Mouse (Mus musculus): ENCODE results near the gene Ryr1. TPM values are rescaled to one million over a fixed set of nuclear protein-coding genes. Genes with fewer than 3 reads are reported as not detected.
A peak's percentile ranks its signal among the peaks of the same experiment; 100 is the strongest.

The Ryr1 gene
- polyA plus RNA-seq, 1 experiment from 2014 or later = 10.2 TPM

DNA sequence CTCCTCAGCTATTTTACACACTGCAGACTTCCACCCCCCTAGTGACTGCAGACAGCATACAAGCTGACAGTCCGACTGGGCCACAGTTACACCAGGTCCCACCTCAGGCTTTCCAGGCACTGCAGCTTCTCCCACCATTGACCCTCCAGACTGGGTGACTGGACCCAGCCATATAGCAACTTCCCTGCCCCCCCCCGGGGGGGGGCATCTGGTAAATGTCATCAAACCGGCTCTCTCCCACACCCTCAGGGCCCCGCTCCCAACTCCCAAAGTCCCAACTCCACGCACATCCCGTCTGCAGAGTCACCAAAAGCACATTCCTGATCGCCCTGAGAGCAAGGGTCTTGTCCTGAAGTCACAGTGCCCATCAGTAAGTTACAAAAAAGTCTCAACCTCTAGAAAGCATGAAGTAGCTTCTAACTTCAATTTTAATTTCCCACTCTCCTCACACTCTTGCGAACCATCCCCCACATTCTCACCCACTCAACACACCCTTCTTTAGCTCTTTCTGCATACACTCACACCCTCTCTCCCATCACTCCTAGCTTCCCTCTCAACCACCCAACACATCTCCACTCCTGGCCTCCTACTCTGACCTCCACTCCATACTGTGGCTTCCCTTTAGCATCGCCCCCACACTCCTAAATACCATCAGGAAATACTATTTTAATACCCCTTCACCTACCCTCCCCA, 164.5 kb downstream of the Ryr1 start:
- 34% methylated on average over 9 of the region's 9 CpGs for whole genome bisulfite sequencing
- Histone ChIP-seq H3K27ac (no peak overlapping the region), H3K9me3 (replicated peaks) (no peaks in the 10 kb centered on the region)

DNA sequence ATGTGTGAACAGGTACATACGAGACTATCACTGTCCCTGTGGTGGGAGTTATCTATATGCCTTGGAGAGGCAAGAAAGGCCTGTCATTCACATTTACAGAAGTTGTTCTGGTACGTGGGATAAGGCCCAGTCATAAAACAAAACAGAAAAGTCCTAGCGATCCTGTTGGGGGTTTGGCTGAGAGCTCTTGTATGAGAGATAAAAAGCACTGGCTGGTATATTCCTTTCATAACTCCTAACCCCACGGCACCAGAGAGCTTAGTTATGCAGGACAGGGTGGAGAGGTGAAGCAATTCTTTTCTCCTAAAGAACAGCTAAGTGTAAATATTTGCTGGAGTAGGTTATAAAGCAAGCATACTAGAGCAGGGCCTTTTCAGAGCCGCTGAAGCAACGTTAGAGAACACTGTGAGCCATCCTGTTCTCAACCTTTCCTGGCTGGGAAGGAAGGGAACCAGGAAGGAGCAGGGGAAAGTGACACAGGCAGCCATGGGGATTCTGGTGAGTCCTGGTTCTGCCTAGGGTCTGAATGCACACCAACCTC, 165.4 kb downstream of the Ryr1 start:
- H3K4me3 ChIP-seq = peak overlapping the region; percentile 94
- no peak for ATAC-seq
- WGBS = 40% methylated on average over 6 of the region's 6 CpGs

More for the DNA sequence above, 164.5 kb downstream of the Ryr1 start:
- Histone ChIP-seq H3K27me3 (no peaks in the 10 kb centered on the region), H3K4me2 (peak overlapping the region; percentile 90), H3K4me1 (peaks cover 54% of the 10 kb centered on the region), H3K4me3 (peak overlapping the region; percentile 94), H3K36me3 (ENCODE audit: poor library complexity, severe bottlenecking) (no peaks in the 10 kb centered on the region), H3K9ac (peak overlapping the region; percentile 95)
- ATAC-seq = no peak

GRCm38 (mm10) chr7:28958770-28959169, 166.2 kb downstream of the Ryr1 start:
- Histone ChIP-seq H3K27ac (no peak overlapping the region), H3K9me3 (replicated peaks) (no peaks in the 10 kb centered on the region), H3K36me3 (ENCODE audit: poor library complexity, severe bottlenecking) (no peaks in the 10 kb centered on the region), H3K4me2 (peak overlapping the region; percentile 90; the same call in 1 of the 2 replicates), H3K9ac (0 out of 2 replicates have a peak overlapping the region, but pooled peaks have one; percentile 95), H3K4me3 (no peak overlapping the region), H3K4me1 (peaks cover 68% of the 10 kb centered on the region), H3K27me3 (no peaks in the 10 kb centered on the region)
- no peak for ATAC-seq
- WGBS = 71% methylated on average over 1 of the region's 1 CpGs

More for the DNA sequence above, 165.4 kb downstream of the Ryr1 start:
- H3K27me3 ChIP-seq = no peaks in the 10 kb centered on the region
- no peak overlapping the region for H3K27ac ChIP-seq
- H3K4me2 ChIP-seq = peak overlapping the region; percentile 90
- H3K9me3 ChIP-seq (replicated peaks) = no peaks in the 10 kb centered on the region
- peaks cover 64% of the 10 kb centered on the region for H3K4me1 ChIP-seq
- H3K9ac ChIP-seq = peak overlapping the region; percentile 95
- H3K36me3 ChIP-seq (ENCODE audit: poor library complexity, severe bottlenecking) = no peaks in the 10 kb centered on the region

GRCm38 (mm10) chr7:28957997-28958725, 166.8 kb downstream of the Ryr1 start:
- H3K4me2 ChIP-seq = peak overlapping the region; percentile 90; the same call in 1 of the 2 replicates
- no peak overlapping the region for H3K4me3 ChIP-seq
- peaks cover 74% of the 10 kb centered on the region for H3K4me1 ChIP-seq
- 88% methylated on average over 1 of the region's 1 CpGs for whole genome bisulfite sequencing
- H3K9ac ChIP-seq = no peak overlapping the region
- H3K27me3 ChIP-seq = no peaks in the 10 kb centered on the region
- H3K9me3 ChIP-seq (replicated peaks) = no peaks in the 10 kb centered on the region
- ATAC-seq = no peak
- no peak overlapping the region for H3K27ac ChIP-seq
- no peaks in the 10 kb centered on the region for H3K36me3 ChIP-seq (ENCODE audit: poor library complexity, severe bottlenecking)

- Histone ChIP-seq H3K9ac (no peak overlapping the region), H3K36me3 (ENCODE audit: poor library complexity, severe bottlenecking) (no peaks in the 10 kb centered on the region), H3K27me3 (no peaks in the 10 kb centered on the region), H3K4me1 (peaks cover 83% of the 10 kb centered on the region), H3K4me2 (no peak overlapping the region), H3K4me3 (no peak overlapping the region), H3K27ac (no peak overlapping the region), H3K9me3 (replicated peaks) (no peaks in the 10 kb centered on the region)
- WGBS = 80% methylated on average over 6 of the region's 6 CpGs
- no peak for ATAC-seq
These were observed 167.7 kb downstream of the Ryr1 start for GRCm38 (mm10) chr7:28957286-28957685.

- Histone ChIP-seq H3K4me2 (no peak overlapping the region), H3K9ac (no peak overlapping the region), H3K36me3 (ENCODE audit: poor library complexity, severe bottlenecking) (no peaks in the 10 kb centered on the region), H3K27ac (no peak overlapping the region), H3K4me3 (no peak overlapping the region), H3K9me3 (replicated peaks) (no peaks in the 10 kb centered on the region), H3K27me3 (no peaks in the 10 kb centered on the region), H3K4me1 (peaks cover 86% of the 10 kb centered on the region)
- ATAC-seq = no peak
- 89% methylated on average over 1 of the region's 1 CpGs for WGBS
These were observed 168.7 kb downstream of the Ryr1 start for GRCm38 (mm10) chr7:28956270-28956669.

DNA sequence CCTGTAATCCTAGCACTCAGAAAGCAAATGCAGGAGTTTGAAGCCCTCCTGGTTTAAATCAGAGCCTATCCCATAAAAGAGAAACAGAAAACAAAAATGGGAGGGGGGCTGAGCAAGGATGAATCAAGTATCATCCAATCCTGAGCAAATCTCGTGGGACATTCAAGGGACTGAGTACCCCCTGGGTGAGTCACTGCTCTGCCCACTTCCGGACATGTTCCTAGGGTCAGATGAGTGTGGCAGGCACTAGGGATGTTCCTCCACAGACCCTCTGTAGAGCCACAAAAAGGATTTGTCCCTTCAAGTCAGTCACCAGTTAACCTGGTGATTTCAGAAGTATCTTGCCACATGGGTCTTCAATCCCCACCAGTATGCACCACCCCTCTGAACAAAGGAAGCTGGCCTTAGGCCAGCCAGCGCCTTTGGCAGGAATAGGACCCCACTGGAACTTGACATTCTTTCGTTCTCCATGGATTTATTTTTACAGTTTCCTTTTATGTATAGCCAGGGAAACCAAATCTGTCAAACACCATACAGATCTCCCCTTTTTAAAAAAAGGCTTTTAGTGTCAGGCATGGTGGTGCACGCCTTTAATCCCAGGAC, 169.6 kb downstream of the Ryr1 start:
- no peak overlapping the region; the same call in 1 of the 2 replicates for H3K9ac ChIP-seq
- WGBS = 43% methylated on average over 5 of the region's 5 CpGs
- no peak overlapping the region for H3K4me3 ChIP-seq
- no peak overlapping the region for H3K4me2 ChIP-seq
- H3K4me1 ChIP-seq = peaks cover 77% of the 10 kb centered on the region
- H3K36me3 ChIP-seq (ENCODE audit: poor library complexity, severe bottlenecking) = peaks cover 3% of the 10 kb centered on the region
- peak overlapping the region; percentile 20; the same call in 1 of the 2 replicates for H3K27ac ChIP-seq
- no peak for ATAC-seq
- no peaks in the 10 kb centered on the region for H3K9me3 ChIP-seq (replicated peaks)
- no peaks in the 10 kb centered on the region for H3K27me3 ChIP-seq

GRCm38 (mm10) chr7:28954773-28955172, 170.2 kb downstream of the Ryr1 start:
- no peak overlapping the region for H3K4me2 ChIP-seq
- no peak overlapping the region for H3K4me3 ChIP-seq
- peak overlapping the region; percentile 20; the same call in 1 of the 2 replicates for H3K27ac ChIP-seq
- H3K4me1 ChIP-seq = peaks cover 71% of the 10 kb centered on the region
- H3K9me3 ChIP-seq (replicated peaks) = no peaks in the 10 kb centered on the region
- H3K36me3 ChIP-seq (ENCODE audit: poor library complexity, severe bottlenecking) = peaks cover 8% of the 10 kb centered on the region
- 87% methylated on average over 4 of the region's 4 CpGs for WGBS
- no peaks in the 10 kb centered on the region for H3K27me3 ChIP-seq
- H3K9ac ChIP-seq = no peak overlapping the region
- ATAC-seq = no peak

DNA sequence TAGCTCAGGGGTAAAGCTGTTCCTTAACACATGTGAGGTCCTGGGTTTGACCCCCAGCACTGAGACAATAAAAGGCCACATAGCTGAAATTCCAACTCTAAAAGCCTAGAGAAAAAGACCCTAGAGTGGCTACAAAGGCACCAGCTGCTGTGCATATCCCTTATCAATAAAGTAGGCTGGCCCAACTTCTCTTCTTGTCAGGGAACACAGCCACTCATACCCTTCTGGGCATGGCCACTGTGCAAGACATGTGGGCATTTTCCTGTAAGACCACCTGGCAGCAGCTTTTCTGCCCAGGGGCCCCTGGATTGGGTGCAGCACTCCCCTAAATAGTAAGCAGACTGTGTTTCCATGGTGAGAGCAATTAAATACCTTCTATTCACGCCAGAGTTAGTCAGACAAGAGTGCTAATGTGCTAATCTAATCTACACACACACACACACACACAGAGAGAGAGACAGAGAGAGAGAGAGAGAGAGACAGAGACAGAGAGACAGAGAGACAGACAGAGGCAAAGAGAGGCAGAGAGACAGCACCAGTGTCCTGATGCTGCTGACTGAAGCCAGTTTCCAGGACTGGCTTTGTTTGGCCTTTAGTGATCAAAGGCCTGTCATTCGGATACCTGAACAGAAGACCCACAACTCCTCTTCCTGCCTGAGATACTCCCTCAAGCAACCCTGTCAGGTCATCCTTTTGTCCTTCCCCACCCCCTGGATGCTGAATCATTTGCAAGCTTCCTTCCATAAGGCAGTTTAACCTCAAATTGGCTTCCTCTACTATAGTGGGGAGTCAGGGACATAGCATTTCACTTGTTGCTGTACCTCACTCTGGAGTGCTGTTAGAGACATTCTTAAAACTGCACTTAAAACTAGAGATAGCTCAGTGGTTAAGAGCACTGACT, 171.3 kb downstream of the Ryr1 start:
- H3K27ac ChIP-seq = peak overlapping the region; percentile 22
- H3K4me2 ChIP-seq = peak overlapping the region; percentile 21; the same call in 1 of the 2 replicates
- 8% methylated on average over 2 of the region's 2 CpGs for WGBS
- H3K27me3 ChIP-seq = no peaks in the 10 kb centered on the region; the same call in 1 of the 2 replicates
- H3K9ac ChIP-seq = 0 out of 2 replicates have a peak overlapping the region, but pooled peaks have one; percentile 17
- peaks cover 8% of the 10 kb centered on the region for H3K36me3 ChIP-seq (ENCODE audit: poor library complexity, severe bottlenecking)
- peaks cover 60% of the 10 kb centered on the region for H3K4me1 ChIP-seq
- no peaks in the 10 kb centered on the region for H3K9me3 ChIP-seq (replicated peaks)
- ATAC-seq = peak; percentile 88
- H3K4me3 ChIP-seq = no peak overlapping the region
